Mouse (Mus musculus) layer of hippocampus, adult 8-10 months (tissue): ENCODE data around the gene Aars2. TPM values are rescaled to one million over a fixed set of nuclear protein-coding genes. Genes with fewer than 3 reads are reported as not detected.

Source experiments
- DNase-seq, 2 experiments: peaks; one replicate each; pipeline ENCODE4 v3.0.0; 2022; ENCODE audit warnings: low spot score in 2 of 2
- total RNA-seq, 4 experiments: library from RNA; stranded (reverse); gene quantifications; 2 replicates each; pipeline ENCODE4 v1.2.4; 2022

Aars2 gene
- total RNA-seq, 4 experiments from 2014 or later = 21.8 to 30.6 (median 24.3) TPM

- DNase-seq = no peak
Observed at GRCm38 (mm10) chr17:45557246-45557824, 50.7 kb downstream of the Aars2 start.

GRCm38 (mm10) chr17:45557998-45558862 lies 51.6 kb downstream of the Aars2 start:
- DNase-seq = no peak

DNA sequence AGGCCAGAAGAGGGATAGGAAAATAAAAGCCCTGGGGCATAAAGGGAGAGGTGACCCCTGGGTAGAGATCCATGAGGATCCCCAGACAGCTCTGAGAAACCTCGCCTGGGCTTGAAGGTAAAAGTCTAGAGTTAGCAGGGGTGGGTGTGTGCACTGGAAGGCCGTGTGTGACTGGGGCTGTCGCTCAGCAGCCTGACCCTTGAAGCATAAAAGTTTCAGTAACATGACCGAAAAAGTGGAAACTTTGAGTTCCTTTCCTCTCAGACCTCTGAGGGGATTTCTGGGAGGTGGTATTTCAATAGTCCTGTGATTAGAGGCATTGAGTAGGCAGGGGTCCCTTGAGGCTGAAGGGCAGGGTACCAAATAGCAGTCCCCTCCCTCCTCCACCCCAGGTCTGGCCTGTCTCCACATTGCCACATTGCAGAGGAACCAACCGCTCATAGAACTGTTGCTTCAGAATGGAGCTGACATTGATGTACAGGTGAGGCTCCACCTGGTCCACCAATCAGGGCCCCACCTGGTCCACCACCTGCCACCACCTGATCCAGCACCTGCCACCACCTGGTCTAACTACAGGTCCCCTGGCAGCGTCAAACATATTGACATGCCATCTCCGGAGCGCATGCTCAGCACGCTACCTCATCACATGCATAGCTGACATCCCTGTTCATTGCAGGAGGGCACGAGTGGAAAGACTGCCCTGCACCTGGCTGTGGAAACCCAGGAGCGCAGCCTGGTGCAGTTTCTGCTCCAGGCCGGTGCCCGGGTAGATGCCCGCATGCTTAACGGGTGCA lies 53.3 kb downstream of the Aars2 start:
- DNase-seq = no peak

DNA sequence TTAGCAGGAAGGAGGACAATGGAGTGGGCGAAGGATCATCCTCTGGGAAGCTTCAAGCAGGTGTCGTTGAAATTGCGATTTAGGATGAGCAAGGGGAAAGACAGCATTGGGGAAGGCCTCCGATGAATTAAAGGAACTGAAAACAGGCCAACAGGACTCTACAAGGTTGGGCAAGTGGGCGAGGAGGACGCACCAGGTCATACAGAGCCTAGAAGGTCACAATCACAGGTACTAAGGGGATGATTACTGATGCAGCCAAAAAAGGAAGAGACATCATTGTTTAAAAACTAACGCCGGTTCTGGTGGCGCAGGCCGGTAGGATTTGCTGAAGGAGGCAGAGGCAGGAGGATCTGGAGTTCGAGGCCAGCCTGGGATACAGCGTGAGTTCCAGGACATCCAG lies 56.6 kb downstream of the Aars2 start:
- DNase-seq = no peak

DNA sequence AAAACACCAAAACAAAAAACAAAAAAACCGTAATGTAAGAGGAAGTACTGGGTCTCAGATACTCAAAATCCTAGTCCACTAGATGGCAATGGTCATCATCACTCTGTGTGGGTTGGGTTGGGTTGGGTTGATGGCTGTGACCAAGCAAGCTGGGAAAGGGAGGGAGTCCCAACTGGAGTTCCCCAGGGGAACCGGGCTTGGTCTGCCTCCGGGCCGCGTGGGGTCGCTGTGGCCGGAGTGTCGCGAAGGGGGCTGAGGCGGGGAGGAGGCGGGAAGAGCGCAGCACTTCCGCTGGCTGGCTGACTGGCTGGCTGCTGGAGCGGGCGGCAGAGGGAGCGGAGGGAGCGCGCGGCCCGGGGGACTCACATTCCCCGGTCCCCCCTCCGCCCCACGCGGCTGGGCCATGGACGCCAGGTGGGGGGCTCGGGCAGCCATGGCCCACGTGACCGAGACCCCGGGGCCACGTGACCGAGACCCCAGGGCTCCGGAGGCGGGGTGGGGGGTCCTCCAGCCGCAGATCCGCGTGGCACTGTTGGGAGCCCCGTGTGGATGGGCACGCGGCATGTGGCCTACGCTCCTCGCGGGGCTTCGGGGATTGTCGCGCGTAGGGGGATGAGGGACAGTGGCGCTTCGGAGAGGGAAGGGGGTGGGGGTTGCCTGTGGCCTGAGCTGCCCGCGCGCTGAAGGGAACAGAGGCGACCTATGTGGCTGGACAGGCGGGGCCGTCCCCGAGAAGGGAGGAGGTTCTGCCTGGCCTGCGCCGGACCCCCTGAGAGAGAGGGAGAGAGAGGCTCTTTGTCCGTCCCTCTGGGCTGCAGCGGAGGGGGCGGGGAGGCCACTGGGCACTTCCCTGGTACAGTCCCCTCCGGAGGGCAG lies 57.3 kb downstream of the Aars2 start, which contains the start of gene Slc35b2:
TSS of gene Slc35b2 (plus strand) at position 220 of the 876 bp plus-strand sequence.
- peak; percentile 82 to 86 for DNase-seq

DNA sequence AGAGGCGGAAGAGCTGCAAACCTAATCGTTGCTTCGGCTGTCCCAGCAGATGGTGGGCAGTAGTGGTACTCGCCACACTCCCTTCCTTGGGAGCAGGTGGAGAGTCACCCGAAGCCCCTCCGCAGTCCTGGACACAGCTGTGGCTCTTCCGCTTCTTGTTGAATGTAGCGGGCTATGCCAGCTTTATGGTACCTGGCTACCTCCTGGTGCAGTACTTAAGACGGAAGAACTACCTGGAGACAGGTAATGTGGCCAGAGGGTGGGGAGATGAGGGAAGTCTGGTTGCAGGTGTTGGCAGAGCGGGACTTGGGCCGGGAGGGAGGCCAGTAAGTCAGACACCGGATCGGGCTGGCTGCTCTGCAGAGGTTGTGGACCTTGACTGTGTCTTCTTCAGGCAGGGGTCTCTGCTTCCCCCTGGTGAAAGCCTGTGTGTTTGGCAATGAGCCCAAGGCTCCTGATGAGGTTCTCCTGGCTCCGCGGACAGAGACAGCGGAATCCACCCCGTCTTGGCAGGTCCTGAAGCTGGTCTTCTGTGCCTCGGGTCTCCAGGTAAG lies 58.0 kb downstream of the Aars2 start:
- no peak for DNase-seq

GRCm38 (mm10) chr17:45565103-45565502 lies 58.5 kb downstream of the Aars2 start:
- no peak for DNase-seq

- DNase-seq = no peak
Observed at GRCm38 (mm10) chr17:45566031-45566359, 59.4 kb downstream of the Aars2 start.

DNA sequence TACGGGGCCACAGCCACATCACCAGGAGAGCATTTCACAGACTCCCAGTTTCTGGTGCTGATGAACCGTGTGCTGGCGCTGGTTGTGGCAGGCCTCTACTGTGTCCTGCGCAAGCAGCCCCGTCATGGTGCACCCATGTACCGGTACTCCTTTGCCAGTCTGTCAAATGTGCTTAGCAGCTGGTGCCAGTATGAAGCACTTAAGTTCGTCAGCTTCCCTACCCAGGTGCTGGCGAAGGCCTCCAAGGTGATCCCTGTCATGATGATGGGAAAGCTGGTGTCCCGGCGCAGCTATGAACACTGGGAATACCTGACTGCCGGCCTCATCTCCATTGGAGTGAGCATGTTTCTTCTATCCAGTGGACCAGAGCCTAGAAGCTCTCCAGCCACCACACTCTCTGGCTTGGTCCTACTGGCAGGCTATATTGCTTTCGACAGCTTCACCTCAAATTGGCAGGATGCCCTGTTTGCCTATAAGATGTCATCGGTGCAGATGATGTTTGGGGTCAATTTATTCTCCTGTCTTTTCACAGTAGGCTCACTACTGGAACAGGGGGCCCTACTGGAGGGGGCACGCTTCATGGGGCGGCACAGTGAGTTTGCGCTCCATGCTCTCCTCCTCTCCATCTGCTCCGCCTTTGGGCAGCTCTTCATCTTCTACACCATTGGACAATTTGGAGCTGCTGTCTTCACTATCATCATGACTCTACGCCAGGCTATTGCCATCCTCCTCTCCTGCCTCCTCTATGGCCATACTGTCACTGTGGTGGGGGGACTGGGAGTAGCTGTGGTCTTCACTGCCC lies 59.9 kb downstream of the Aars2 start:
- DNase-seq = peak in 1 of 2 experiments; percentile 46

GRCm38 (mm10) chr17:45567162-45567601 lies 60.5 kb downstream of the Aars2 start:
- no peak for DNase-seq

GRCm38 (mm10) chr17:45568990-45569389 lies 62.3 kb downstream of the Aars2 start:
- no peak for DNase-seq

- no peak for DNase-seq
Observed at GRCm38 (mm10) chr17:45569999-45570398, 63.4 kb downstream of the Aars2 start.

Other genes starting within 250 kb of the Aars2 start
- 10 to 100 TPM; 50.3 to 60.3 (median 55.7) TPM for gene Cdc5l, start 73.1 kb upstream of the Aars2 start, total RNA-seq
- 1 to 10 TPM; 5.0 to 7.8 (median 5.9) TPM for gene Spats1, start 31.4 kb upstream of the Aars2 start, total RNA-seq
- 1 to 10 TPM in 3 of 4 experiments, under 1 TPM in 1; 0.92 to 1.3 (median 1.1) TPM for gene Tcte1, start 16.6 kb downstream of the Aars2 start, total RNA-seq
- 100 to 1,000 TPM in 3 of 4 experiments, 10 to 100 TPM in 1; 91.5 to 121 (median 111) TPM for gene Tmem151b, start 42.8 kb downstream of the Aars2 start, total RNA-seq
- 1 to 10 TPM; 2.3 to 3.3 (median 2.7) TPM for gene Nfkbie, start 48.9 kb downstream of the Aars2 start, total RNA-seq
- gene Slc35b2, start 57.0 kb downstream of the Aars2 start, total RNA-seq = 10 to 100 TPM; 26.6 to 35.6 (median 30.3) TPM
- 1,000 to 10,000 TPM; 1,566 to 2,023 (median 1,742) TPM for gene Hsp90ab1, start 66.4 kb downstream of the Aars2 start, total RNA-seq
- 10 to 100 TPM; 19.4 to 26.3 (median 21.0) TPM for gene Slc29a1, start 92.8 kb downstream of the Aars2 start, total RNA-seq
- gene Mymx, start 95.3 kb downstream of the Aars2 start, total RNA-seq = not detected
- gene Capn11, start 152.5 kb downstream of the Aars2 start, total RNA-seq = 1 to 10 TPM in 1 of 4 experiments, under 1 TPM in 3; 0.22 to 1.1 (median 0.41) TPM
- gene Mrpl14, start 179.5 kb downstream of the Aars2 start, total RNA-seq = 10 to 100 TPM; 36.8 to 48.9 (median 39.1) TPM
- 100 to 1,000 TPM; 160 to 184 (median 166) TPM for gene Tmem63b, start 180.1 kb downstream of the Aars2 start, total RNA-seq
- gene 1600014C23Rik, start 227.0 kb downstream of the Aars2 start, total RNA-seq = not detected